Mouse (Mus musculus) heart, adult 2 months (tissue): ENCODE measurements around the gene Gm5129. TPM values are rescaled to one million over a fixed set of nuclear protein-coding genes. Genes with fewer than 3 reads are reported as not detected.

Source experiments
- DNase-seq, 2 experiments: peaks; one replicate each; pipeline ENCODE4 v3.0.0; 2021
- H3K27ac ChIP-seq: fragments of 200-600 bp; 2 replicates; pipeline ENCODE4 v1.8.1; 2022
- H3K27me3 ChIP-seq: fragments of 200-500 bp; 2 replicates; pipeline ENCODE4 v1.6.1; 2012; ENCODE audit warnings: mild to moderate bottlenecking, low read length, inconsistent platforms, mixed read lengths; ENCODE audit not compliant: control insufficient read depth, insufficient read depth
- H3K36me3 ChIP-seq: fragments of 200-500 bp; 2 replicates; pipeline ENCODE4 v1.6.1; 2012; ENCODE audit warnings: low read length, inconsistent platforms; ENCODE audit not compliant: control insufficient read depth, insufficient read depth
- H3K4me1 ChIP-seq: fragments of 200-500 bp; 2 replicates; pipeline ENCODE4 v1.6.1; 2011; ENCODE audit warnings: low read length; ENCODE audit not compliant: control insufficient read depth, insufficient read depth
- H3K4me3 ChIP-seq: fragments of 200-600 bp; 2 replicates; pipeline ENCODE4 v1.8.1; 2022
- H3K79me2 ChIP-seq: fragments of 200-500 bp; replicated peaks from 2 replicates; pipeline ENCODE4 v1.6.1; 2012; ENCODE audit warnings: mild to moderate bottlenecking, inconsistent platforms, low read length, moderate library complexity, mixed read lengths; ENCODE audit not compliant: control insufficient read depth, insufficient read depth
- H3K9ac ChIP-seq: fragments of 200-500 bp; 2 replicates; pipeline ENCODE4 v1.6.1; 2012; ENCODE audit warnings: low read depth, mild to moderate bottlenecking, control low read depth, inconsistent platforms, low read length, mixed read lengths
- CTCF ChIP-seq: fragments of 200-600 bp; IDR thresholded peaks from 2 replicates; pipeline ENCODE4 v1.8.1; 2022; ENCODE audit warnings: antibody characterized with exemption, mild to moderate bottlenecking, moderate library complexity
- EP300 ChIP-seq: fragments of 200-500 bp; IDR thresholded peaks from 2 replicates; pipeline ENCODE4 v1.6.1; 2011; ENCODE audit warnings: low read depth, low read length, control low read depth; ENCODE audit not compliant: insufficient read depth
- POLR2A ChIP-seq: fragments of 200-500 bp; IDR thresholded peaks from 2 replicates; pipeline ENCODE4 v1.6.1; 2011; ENCODE audit warnings: mild to moderate bottlenecking, low read depth, low read length, control low read depth; ENCODE audit not compliant: insufficient read depth
- WGBS: fragments of 180-500 bp; shearing (Covaris S2); methylation state at CpG from one replicate; pipeline ENCODE4 v1.1.7; 2018; 5-methylcytosine and 5-hydroxymethylcytosine counted together
- intact Hi-C: fragments of 180-260 bp; cut with DNase I; formaldehyde crosslinking; loops from one replicate; pipeline ENCODE4 v1.15.1; 2025
- polyA plus RNA-seq: library from polyadenylated mRNA; depleted of rRNA; stranded (reverse); fragments of >200 nt; gene quantifications from 2 replicates; pipeline ENCODE4 v1.2.3, GENCODE M21; 2012
- total RNA-seq, 2 experiments: library from RNA; stranded (reverse); gene quantifications; 2 replicates each; pipeline ENCODE4 v1.2.3; 2021

Gm5129 gene
- total and polyA plus RNA-seq, 3 experiments, result not detected

DNA sequence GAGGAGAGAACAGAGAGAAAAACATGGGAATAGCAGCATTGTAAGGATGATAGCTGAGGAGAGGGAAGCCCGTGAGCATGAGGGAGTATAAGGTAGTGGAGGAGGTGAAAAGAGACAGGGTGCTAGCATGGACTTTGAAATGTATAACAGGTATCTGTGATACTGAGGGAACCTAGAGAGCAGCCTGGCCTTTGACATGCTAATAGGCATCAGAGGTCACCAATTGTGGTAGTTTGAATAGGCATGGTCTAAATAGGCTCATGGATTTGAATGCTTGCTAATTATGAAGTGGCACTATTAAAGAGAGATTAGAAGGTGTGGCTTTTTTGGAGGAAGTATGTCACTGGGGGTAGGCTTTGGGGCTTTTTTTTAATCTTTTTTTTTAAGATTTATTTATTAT, 22.8 kb downstream of the Gm5129 start:
- no peak for TF ChIP-seq CTCF
- TF ChIP-seq POLR2A, result no peak
- TF ChIP-seq EP300, result no peak
- Histone ChIP-seq H3K4me1 (no peaks in the 10 kb centered on the region), H3K79me2 (no peaks in the 10 kb centered on the region), H3K27ac (no peak overlapping the region), H3K36me3 (no peaks in the 10 kb centered on the region), H3K9ac (no peak overlapping the region), H3K27me3 (no peaks in the 10 kb centered on the region), H3K4me3 (no peak overlapping the region)
- no peak for DNase-seq
- WGBS, result 63% methylated on average over 1 of the region's 1 CpGs
- intact Hi-C loops, result no loop called here

DNA sequence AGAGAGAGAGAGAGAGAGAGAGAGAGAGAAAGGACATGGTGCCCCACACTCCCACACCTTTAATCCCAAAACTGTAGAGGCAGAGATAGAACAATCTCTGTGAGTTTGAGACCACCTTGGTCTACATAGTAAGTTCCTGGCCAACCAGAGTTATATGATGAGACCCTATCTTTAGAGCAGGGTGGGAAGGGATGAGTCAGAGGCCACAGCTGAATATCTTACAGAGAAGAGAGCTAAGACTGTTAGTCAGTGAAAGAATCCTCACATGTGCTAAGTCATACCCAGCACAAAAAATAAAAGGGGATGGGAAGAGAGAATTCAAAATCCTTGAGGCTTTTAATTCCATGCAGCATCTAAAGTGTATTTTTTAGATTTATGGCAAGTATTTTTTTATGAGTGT, 24.1 kb downstream of the Gm5129 start:
- no peaks in the 10 kb centered on the region for H3K4me1 ChIP-seq

DNA sequence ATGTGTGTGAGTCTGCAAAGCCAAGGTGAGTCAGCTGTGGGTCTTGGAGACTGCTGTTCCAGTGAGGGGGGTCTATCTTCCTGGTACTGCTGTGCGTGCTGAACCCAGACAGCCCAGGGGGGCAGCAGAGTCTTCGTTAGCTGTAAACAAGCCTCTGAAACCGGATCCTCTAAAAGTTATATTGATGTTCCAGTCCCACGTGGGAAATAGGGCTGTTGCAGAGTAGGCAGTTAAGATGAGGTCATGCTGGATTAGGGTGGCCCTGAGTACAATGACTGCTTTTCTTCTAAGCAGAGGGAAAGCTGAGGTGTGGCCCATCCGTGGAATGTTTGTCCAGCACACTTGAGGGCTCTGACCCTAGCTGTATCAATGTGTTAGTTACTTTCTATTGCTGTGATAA, 27.5 kb downstream of the Gm5129 start:
- H3K79me2 ChIP-seq, result no peaks in the 10 kb centered on the region
- no peak overlapping the region for H3K27ac ChIP-seq
- no peaks in the 10 kb centered on the region for H3K4me1 ChIP-seq
- 31% methylated on average over 5 of the region's 5 CpGs for WGBS
- intact Hi-C loops, result no loop called here
- no peaks in the 10 kb centered on the region for H3K27me3 ChIP-seq
- H3K9ac ChIP-seq, result no peak overlapping the region
- DNase-seq, result no peak
- H3K4me3 ChIP-seq, result no peak overlapping the region
- no peak for TF ChIP-seq CTCF
- no peak for TF ChIP-seq POLR2A
- TF ChIP-seq EP300, result no peak
- no peaks in the 10 kb centered on the region for H3K36me3 ChIP-seq

More for the DNA sequence above, 24.1 kb downstream of the Gm5129 start:
- H3K4me3 ChIP-seq, result no peak overlapping the region
- no peak for DNase-seq
- no peaks in the 10 kb centered on the region for H3K79me2 ChIP-seq
- intact Hi-C loops, result no loop called here
- no peaks in the 10 kb centered on the region for H3K36me3 ChIP-seq
- H3K27me3 ChIP-seq, result no peaks in the 10 kb centered on the region
- H3K27ac ChIP-seq, result no peak overlapping the region
- no peak overlapping the region for H3K9ac ChIP-seq
- TF ChIP-seq CTCF (no peak), POLR2A (no peak), EP300 (no peak)

DNA sequence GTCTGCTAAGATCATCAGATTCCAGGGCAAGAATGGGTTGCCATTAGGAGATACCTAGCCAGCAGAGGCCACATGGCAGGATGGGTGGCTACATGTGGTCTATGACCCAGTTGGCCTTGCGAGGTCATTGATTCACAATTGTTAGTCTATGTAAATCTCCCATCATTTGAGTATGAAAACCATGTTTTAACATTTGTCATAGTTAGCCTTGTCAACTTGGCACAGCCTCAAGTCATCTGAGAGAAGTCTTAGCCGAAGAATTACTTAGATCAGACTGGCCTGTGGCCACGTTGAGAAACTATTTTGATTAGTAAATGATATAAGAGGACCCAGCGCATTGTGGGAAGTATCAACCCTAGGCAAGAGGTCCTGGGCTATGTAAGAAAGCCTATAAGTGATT, 28.5 kb downstream of the Gm5129 start:
- Histone ChIP-seq H3K9ac (no peak overlapping the region), H3K27me3 (no peaks in the 10 kb centered on the region), H3K4me1 (no peaks in the 10 kb centered on the region), H3K79me2 (no peaks in the 10 kb centered on the region), H3K4me3 (no peak overlapping the region), H3K27ac (no peak overlapping the region), H3K36me3 (no peaks in the 10 kb centered on the region)
- WGBS, result 82% methylated on average over 4 of the region's 4 CpGs
- DNase-seq, result no peak
- intact Hi-C loops, result no loop called here
- TF ChIP-seq EP300 (no peak), POLR2A (no peak), CTCF (no peak)

DNA sequence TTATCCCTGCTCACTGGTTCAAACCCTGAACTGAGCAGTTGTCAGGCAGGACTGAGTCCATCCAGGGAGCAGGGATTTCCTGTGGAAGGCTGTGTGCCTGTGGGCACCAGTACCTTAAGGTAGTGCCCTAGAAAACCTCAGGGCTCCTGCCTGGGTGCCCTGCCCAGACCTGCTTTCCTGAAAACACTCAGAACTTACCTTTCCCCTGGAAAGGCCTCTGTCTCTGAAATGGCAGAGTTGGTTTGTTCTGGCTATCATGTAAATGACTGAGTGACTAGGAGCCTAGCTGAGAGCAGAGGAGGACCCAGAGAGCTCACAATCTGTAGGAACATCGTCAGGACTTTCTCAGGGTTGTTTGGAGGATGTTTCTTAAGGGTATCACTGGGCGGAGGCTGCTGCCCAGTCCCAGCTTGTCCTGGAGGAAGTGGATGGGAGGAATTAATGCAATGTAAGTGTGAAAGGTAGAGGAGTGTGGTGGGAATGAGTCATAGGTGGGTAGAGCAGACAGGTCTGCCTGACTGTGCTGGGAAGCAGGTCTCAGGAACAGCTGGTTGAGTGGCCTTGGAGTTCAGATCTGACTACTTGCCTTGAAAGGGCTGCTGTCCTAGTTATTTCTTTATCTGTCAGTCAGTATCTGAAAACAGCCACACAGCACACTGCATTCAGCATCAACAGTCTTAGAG, 36.1 kb downstream of the Gm5129 start:
- Histone ChIP-seq H3K27me3 (no peaks in the 10 kb centered on the region), H3K27ac (no peak overlapping the region), H3K79me2 (no peaks in the 10 kb centered on the region), H3K9ac (no peak overlapping the region), H3K36me3 (no peaks in the 10 kb centered on the region), H3K4me1 (no peaks in the 10 kb centered on the region), H3K4me3 (no peak overlapping the region)
- WGBS, result 82% methylated on average over 2 of the region's 2 CpGs
- no peak for DNase-seq
- intact Hi-C loops, result no loop called here
- TF ChIP-seq EP300 (no peak), POLR2A (no peak), CTCF (no peak)

DNA sequence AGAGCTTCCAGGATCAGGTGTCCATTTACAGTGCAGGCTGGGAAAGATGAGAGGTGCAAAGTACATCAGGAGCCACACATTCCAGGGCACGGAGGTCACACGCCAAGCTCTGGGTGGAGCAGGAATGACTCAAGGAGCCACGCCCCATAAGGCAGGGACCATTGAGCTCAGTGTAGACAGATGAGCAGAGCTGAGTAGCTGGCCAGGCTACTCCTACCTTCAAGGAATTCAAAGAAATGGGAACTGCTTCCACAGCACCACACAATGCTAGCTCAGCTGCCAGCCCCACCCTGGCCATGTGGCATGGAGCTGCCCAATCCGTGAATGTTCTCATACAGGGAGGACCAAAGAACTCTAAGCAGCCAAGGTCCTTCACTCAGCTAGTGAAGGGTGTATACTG, 37.2 kb downstream of the Gm5129 start:
- 73% methylated on average over 4 of the region's 4 CpGs for WGBS

More for the DNA sequence above, 37.2 kb downstream of the Gm5129 start:
- no peak overlapping the region for H3K27ac ChIP-seq
- no peaks in the 10 kb centered on the region for H3K36me3 ChIP-seq
- DNase-seq, result no peak
- no peaks in the 10 kb centered on the region for H3K4me1 ChIP-seq
- TF ChIP-seq POLR2A, result no peak
- no peak for TF ChIP-seq EP300
- no peak for TF ChIP-seq CTCF
- no peaks in the 10 kb centered on the region for H3K79me2 ChIP-seq
- no peaks in the 10 kb centered on the region for H3K27me3 ChIP-seq
- H3K9ac ChIP-seq, result no peak overlapping the region
- H3K4me3 ChIP-seq, result no peak overlapping the region
- intact Hi-C loops, result no loop called here
